Comparison of ENCODE assay signal across 8 mouse cellular contexts in the genomic region with DNA sequence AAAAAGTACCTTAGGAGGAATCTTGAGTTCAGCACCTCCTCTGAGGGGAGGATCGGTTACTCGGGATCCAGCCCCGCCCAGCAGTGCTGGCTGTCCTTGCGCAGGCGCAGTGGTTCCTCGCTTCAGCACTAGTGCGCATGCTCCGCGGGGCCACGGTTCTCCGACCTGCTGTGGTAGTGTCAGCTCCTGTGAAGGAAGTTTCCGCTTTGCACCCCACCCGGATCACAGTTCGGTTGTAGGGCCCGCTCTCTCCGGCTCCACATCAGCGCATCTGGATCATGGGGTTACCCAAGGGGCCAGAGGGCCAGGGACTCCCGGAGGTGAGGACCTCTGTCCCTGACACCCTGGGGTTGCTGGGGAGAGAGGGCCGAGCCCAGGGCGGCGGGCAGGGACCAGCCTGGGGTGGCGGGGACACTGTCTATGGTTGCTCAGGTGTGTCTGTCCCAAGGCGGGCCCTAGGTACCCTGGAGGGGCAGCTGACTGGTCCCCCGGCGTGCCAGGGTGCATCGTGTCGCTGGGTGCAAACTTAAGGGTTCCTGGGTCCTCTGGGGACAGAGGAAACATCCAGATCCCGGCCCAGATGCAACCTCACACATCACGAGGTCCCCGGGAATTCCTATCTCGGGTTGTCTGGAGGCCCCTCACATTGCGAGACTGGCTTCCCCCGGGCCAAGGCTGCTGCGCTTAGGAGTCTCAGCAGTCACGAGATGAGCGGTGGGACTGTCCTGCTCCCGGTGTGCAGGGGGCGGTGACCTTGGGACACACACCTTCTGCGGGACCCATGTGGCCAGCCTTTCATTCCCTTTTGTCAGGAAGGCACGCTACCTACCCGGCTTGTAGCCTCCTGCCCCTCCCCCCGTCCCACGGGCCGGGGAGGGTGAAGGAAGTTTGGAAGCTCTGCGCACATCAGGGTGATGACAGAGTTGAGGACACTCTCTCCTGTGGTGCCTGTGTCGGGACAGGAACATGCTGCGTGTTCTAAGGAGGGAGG. TPM values are rescaled to one million over a fixed set of nuclear protein-coding genes. Genes with fewer than 3 reads are reported as not detected.
DNase-seq lines count a peak whose midpoint lies in the region; ATAC-seq and TF ChIP-seq lines count a peak whose summit lies in the region.

Ccdc93 (plus strand) TSS at position 112 of the 991 bp plus-strand sequence.

- no peaks in the 10 kb centered on the region for H3K9me3 ChIP-seq in hindbrain, embryonic 13.5 days

- H3K27me3 ChIP-seq in Patski: no peaks in the 10 kb centered on the region
- H3K27me3 ChIP-seq in hindbrain, embryonic 13.5 days: no peaks in the 10 kb centered on the region

- H3K4me2 ChIP-seq in hindbrain, embryonic 13.5 days: peak within 1 kb of the TSS; percentile 95

- WGBS in hindbrain, embryonic 13.5 days: 0% methylated on average over 47 of the region's 47 CpGs

- DNase-seq in Patski (ENCODE audit: low read depth, low spot score): peak; percentile 64
- peak; percentile 100 for DNase-seq in cerebellum, postnatal 14 days
- peak; percentile 92 to 96 for DNase-seq in frontal cortex, postnatal 14 days (ENCODE audit: low spot score in 2 of 2)
- DNase-seq in layer of hippocampus, postnatal 25 days (ENCODE audit: extremely low spot score in 1 of 2, low spot score in 1 of 2): peak; percentile 99 to 100
- peak; percentile 98 for DNase-seq in lung, postnatal 25 days (ENCODE audit: low spot score)
- DNase-seq in retina, embryonic 14.5 days (ENCODE audit: low spot score): peak; percentile 99
- peak; percentile 100 for DNase-seq in thymus, postnatal 4 days

- no peak within 1 kb of the TSS for H3K27ac ChIP-seq in hindbrain, embryonic 13.5 days

- H3K36me3 ChIP-seq in hindbrain, embryonic 13.5 days: peaks cover 11% of the 10 kb centered on the region

- in situ Hi-C loops in Patski (cut with MboI; ENCODE audit: low pct_unique_long_range_greater_than_20kb): no loop called here

- peak within 1 kb of the TSS; percentile 85 for H3K4me3 ChIP-seq in hindbrain, embryonic 13.5 days

- POLR2A ChIA-PET in Patski (lab: Charles Lee): interaction anchor here (0.6 kb wide), 1 partner anchor 30 kb away, joined by 3 read pairs; no protein-coding TSS in a partner anchor

- peak within 1 kb of the TSS; percentile 93 for H3K9ac ChIP-seq in hindbrain, embryonic 13.5 days

- CTCF ChIA-PET in Patski (lab: Charles Lee): interaction anchor here (1.8 to 2.4 kb wide), 2 partner anchors 9 to 13 kb away, joined by 8 to 9 read pairs; no protein-coding TSS in a partner anchor

- peak; percentile 94 for ATAC-seq in Patski
- peak; percentile 97 for ATAC-seq in hindbrain, embryonic 13.5 days (ENCODE audit: low FRiP score)

- no peak for TF ChIP-seq CTCF in Patski (IDR thresholded peaks at IDR 0.05)

- peaks cover 27% of the 10 kb centered on the region for H3K4me1 ChIP-seq in hindbrain, embryonic 13.5 days (replicated peaks)

RNA-seq across cellular contexts. Expression of gene Ccdc93, which starts in this region (rescaled TPM):
- 22.0 TPM for polyA plus RNA-seq in Patski (2021)
- polyA plus RNA-seq in hindbrain, embryonic 13.5 days (2015; fragmentation: Nextera tagmentation; extraction: Ambion mirVana): 11.9 TPM in 2 replicates
- 10 to 100 TPM; 25.3 to 29.1 TPM for total RNA-seq in layer of hippocampus, postnatal 25 days (2021)
